Mouse (Mus musculus) CD4-positive naive resting alpha-beta T cell, adult 76 days (primary cell): ENCODE measurements around the gene 5430427O19Rik. TPM values are rescaled to one million over a fixed set of nuclear protein-coding genes. Genes with fewer than 3 reads are reported as not detected.

Experiments
- total RNA-seq: library from RNA; stranded (reverse); gene quantifications from one replicate; pipeline ENCODE4 v1.2.4, GENCODE M21; 2023

The 5430427O19Rik gene
- total RNA-seq, result 1.8 TPM

GRCm38 (mm10) chrX:85869914-85870483 is at the start of gene 5430427O19Rik:
5430427O19Rik (plus strand) TSS chrX:85870354.

Other genes with a start within 250 kb of the 5430427O19Rik start
- 8.1 TPM for gene Gk, start 93.5 kb upstream of the 5430427O19Rik start, total RNA-seq
- gene Samt3, start 173.8 kb downstream of the 5430427O19Rik start, total RNA-seq, result not detected